Mouse (Mus musculus) hindbrain, embryonic 12.5 days (tissue): ENCODE results near the gene Cyp2c40. TPM values are rescaled to one million over a fixed set of nuclear protein-coding genes. Genes with fewer than 3 reads are reported as not detected.
"Not testable (repeated sequence)": the region's sequence is repeated elsewhere in the genome, so short reads cannot be mapped to it uniquely, and the experiment has no call there.

Experiments used
- ATAC-seq: fragments of 200-750 bp; cut with Nextera tagmentation; 2 replicates; pipeline ENCODE4 v1.8.0; 2017; ENCODE audit warnings: moderate TSS enrichment; ENCODE audit not compliant: low FRiP score
- H3K27ac ChIP-seq: fragments of 300-500 bp; sonication (generic); 2 replicates; pipeline ENCODE4 v1.5.1; 2016; ENCODE audit warnings: mild to moderate bottlenecking
- H3K27me3 ChIP-seq: fragments of 300-500 bp; sonication (generic); 2 replicates; pipeline ENCODE4 v1.6.1; 2016; ENCODE audit warnings: mild to moderate bottlenecking
- H3K36me3 ChIP-seq: fragments of 300-500 bp; sonication (generic); 2 replicates; pipeline ENCODE4 v1.6.1; 2016; ENCODE audit warnings: mild to moderate bottlenecking
- H3K4me1 ChIP-seq: fragments of 300-500 bp; sonication (generic); 2 replicates; pipeline ENCODE4 v1.6.1; 2016
- H3K4me2 ChIP-seq: fragments of 300-500 bp; sonication (generic); replicated peaks from 2 replicates; pipeline ENCODE4 v1.6.1; 2016; ENCODE audit warnings: mild to moderate bottlenecking
- H3K4me3 ChIP-seq: fragments of 300-500 bp; sonication (generic); 2 replicates; pipeline ENCODE4 v1.5.1; 2016; ENCODE audit warnings: mild to moderate bottlenecking
- H3K9ac ChIP-seq: fragments of 300-500 bp; sonication (generic); 2 replicates; pipeline ENCODE4 v1.6.1; 2016; ENCODE audit warnings: mild to moderate bottlenecking, moderate library complexity
- H3K9me3 ChIP-seq: fragments of 300-500 bp; sonication (generic); replicated peaks from 2 replicates; pipeline ENCODE4 v1.6.1; 2016; ENCODE audit warnings: mild to moderate bottlenecking
- WGBS: fragments of 180-500 bp; shearing (Covaris S2); methylation state at CpG from one replicate; pipeline ENCODE4 v1.1.7; 2016; 5-methylcytosine and 5-hydroxymethylcytosine counted together
- polyA plus RNA-seq: library from polyadenylated mRNA; unstranded; fragments of >200 nt; fragmentation: Nextera tagmentation; extraction: Ambion mirVana; gene quantifications from 2 replicates; pipeline ENCODE4 v1.2.1, GENCODE M21; 2016

The Cyp2c40 gene
- not detected in 2 replicates for polyA plus RNA-seq

DNA sequence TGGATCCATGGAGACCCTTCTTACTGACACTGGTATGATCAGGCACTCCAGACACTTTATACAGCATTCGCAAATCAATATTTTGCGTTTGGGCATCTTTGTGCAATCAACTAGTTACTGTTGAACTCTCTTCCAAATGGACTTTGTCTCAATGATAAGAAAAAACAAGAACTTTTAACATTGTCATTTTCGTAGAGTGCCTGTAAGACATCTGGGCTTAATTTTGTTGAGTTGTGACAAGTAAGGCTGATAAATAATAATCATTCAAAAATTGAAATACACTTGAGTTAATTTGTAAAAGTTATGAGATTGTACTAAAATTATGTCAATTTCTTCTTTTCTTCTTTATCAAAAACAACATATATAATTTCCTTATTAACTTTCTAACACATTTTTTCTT lies at the start of gene Cyp2c40:
Gene Cyp2c40 (minus strand): TSS at position 101 of the 400 bp plus-strand sequence.
- not testable (repeated sequence) for ATAC-seq, H3K27me3 ChIP-seq, H3K9ac ChIP-seq, H3K4me2 ChIP-seq, H3K36me3 ChIP-seq, H3K27ac ChIP-seq, H3K9me3 ChIP-seq, H3K4me3 ChIP-seq, H3K4me1 ChIP-seq
- WGBS: 90% methylated on average over 3 of the region's 3 CpGs

DNA sequence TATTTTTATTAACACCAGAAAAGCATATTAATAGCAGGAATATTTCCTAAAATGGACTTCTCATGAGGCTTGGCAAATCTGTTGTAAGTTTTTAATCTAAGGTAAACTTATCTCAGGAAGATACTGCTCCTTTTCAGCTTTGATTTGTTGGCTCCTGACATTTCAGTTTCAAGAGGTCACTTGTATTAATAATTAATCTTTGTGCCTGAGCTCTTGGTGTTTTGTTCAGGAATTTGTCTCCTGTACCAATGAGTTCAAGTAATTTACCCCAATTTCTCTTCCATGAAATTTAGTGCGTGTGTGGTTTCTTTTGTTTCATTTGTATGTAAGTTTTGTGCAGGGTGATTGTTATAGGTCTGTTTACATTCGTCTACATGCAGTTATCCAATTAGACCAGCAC lies 8.3 kb upstream of the Cyp2c40 start:
- H3K27me3 ChIP-seq, ATAC-seq, H3K4me3 ChIP-seq, H3K4me1 ChIP-seq, H3K4me2 ChIP-seq, H3K9me3 ChIP-seq, H3K9ac ChIP-seq, H3K27ac ChIP-seq, H3K36me3 ChIP-seq: not testable (repeated sequence)
- 83% methylated on average over 2 of the region's 2 CpGs for WGBS

DNA sequence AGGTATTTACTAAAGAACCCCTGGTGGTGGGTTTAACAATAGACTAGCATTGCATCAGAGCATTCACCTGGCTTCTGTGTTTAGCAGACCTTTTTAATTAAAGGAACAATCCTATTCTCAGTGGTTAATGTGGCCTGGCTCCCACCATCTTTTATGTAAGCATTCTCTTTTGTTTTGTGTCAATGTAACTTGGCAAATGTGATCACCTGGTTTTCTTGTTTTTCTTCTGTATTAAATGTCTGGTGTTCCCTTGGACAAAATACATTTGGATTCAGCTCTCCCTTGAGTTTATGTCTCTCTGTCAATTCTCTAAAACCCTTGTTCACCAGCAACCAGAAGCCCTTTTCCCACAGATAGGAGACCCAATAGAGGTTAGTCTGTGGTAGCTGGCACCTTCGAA lies 3.8 kb upstream of the Cyp2c40 start:
- not testable (repeated sequence) for ATAC-seq, H3K9ac ChIP-seq, H3K9me3 ChIP-seq, H3K27me3 ChIP-seq, H3K36me3 ChIP-seq, H3K4me3 ChIP-seq, H3K27ac ChIP-seq, H3K4me1 ChIP-seq, H3K4me2 ChIP-seq
- 81% methylated on average over 1 of the region's 1 CpGs for WGBS

DNA sequence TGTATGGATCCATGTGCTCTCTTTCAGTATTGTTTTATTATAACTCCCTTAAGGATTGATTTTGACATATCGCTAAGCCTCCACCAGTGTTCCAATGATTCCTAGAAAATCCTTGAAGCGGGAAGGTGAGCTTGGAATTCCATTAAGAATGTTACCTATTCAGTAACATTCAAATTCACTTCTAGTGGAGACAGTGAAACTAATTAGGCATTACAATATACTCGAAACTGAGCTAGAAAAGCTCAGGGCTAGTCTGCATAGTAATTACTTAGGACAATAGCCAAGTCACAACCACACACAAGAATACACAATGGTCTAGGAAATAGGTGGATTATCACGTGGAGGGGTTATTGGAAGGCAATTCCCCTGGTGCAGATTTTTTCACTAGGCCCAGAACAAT lies 3.4 kb upstream of the Cyp2c40 start:
- 65% methylated on average over 4 of the region's 4 CpGs for WGBS
- not testable (repeated sequence) for H3K36me3 ChIP-seq, H3K9me3 ChIP-seq, H3K27ac ChIP-seq, H3K4me2 ChIP-seq, H3K4me3 ChIP-seq, H3K9ac ChIP-seq, H3K4me1 ChIP-seq, H3K27me3 ChIP-seq, ATAC-seq

DNA sequence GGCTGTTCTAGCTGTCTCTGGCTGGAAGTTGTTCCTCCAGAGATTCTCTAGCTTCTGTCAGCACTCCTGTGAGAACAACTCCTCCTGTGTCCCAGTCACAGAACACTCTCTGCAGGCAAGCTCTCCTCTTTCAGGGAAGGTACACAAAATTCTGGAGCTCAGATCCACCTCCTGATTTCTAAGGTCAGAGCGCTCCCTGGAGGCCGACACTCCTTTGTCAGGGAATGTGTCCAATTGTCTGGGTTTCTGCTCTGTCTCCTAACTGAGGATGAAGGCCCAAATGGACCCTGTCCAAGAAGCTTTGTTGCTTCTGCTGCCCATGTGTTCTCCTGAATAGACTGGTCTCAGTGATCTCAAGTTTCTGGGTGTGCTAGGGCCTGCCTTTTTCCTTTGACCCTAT lies 27.2 kb downstream of the Cyp2c40 start:
- not testable (repeated sequence) for H3K27me3 ChIP-seq, H3K9ac ChIP-seq, H3K4me3 ChIP-seq, H3K27ac ChIP-seq, H3K4me1 ChIP-seq, H3K36me3 ChIP-seq, ATAC-seq, H3K4me2 ChIP-seq, H3K9me3 ChIP-seq
- WGBS: 78% methylated on average over 2 of the region's 2 CpGs

DNA sequence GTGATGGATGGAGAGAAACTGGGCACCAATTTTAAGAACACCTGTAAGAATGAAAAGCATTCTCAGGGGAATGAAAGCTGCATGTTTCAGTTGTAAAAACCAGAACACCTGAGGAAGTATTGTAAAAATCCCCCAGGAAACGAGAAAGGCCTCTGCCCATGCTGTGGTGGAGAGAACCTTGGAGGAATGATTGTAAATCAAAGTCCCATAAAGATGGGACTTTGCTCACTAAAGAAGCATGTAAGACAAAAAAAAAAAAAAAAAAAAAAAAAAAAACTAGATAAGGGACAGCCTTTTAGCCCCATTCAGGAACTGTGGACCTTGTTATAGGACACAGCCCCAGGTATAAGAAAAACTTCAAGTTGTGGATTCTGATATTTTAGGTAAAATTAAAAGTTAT lies 67.3 kb downstream of the Cyp2c40 start:
- H3K9ac ChIP-seq: no peak overlapping the region
- H3K27me3 ChIP-seq: no peaks in the 10 kb centered on the region
- no peak overlapping the region for H3K4me3 ChIP-seq
- H3K36me3 ChIP-seq: no peaks in the 10 kb centered on the region
- H3K9me3 ChIP-seq: no peaks in the 10 kb centered on the region
- no peak for ATAC-seq
- no peak overlapping the region for H3K27ac ChIP-seq
- no peaks in the 10 kb centered on the region for H3K4me1 ChIP-seq
- WGBS: 62% methylated on average over 1 of the region's 1 CpGs
- H3K4me2 ChIP-seq: no peak overlapping the region

DNA sequence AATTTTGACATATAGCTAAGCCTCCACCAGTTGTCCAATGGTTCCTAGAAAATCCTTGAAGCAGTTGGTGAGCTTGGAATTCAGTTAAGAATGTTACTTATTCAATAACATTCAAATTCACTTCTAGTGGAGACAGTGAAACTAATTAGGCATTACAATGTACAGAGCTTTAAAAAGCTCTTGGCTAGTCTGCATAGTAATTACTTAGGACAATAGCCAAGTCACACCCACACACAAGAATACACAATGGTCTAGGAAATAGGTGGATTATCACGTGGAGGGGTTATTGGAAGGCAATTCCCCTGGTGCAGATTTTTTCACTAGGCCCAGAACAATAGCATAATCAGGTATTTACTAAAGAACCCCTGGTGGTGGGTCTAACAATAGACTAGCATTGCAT lies 68.3 kb downstream of the Cyp2c40 start:
- H3K27me3 ChIP-seq, H3K9ac ChIP-seq, H3K9me3 ChIP-seq, H3K4me2 ChIP-seq, H3K4me1 ChIP-seq, H3K27ac ChIP-seq, H3K4me3 ChIP-seq, H3K36me3 ChIP-seq, ATAC-seq: not testable (repeated sequence)
- WGBS: 50% methylated on average over 1 of the region's 1 CpGs

DNA sequence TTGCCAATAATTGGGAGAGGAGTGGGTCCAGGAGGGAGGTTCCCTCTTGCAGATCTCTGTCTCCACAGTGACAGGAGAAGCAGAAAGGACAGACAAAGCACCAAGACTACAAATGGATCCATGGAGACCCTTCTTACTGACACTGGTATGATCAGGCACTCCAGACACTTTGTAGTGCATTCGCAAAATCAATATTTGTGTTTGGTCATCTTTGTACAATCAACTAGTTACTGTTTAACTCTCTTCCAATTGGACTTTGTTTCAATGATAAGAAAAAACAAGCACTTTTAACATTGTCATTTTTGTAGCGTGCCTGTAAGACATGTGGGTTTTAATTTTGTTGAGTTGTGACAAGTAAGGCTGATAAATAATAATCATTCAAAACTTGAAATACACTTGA lies 71.7 kb downstream of the Cyp2c40 start, which contains the start of gene Cyp2c68:
Gene Cyp2c68 (minus strand): TSS at position 135 of the 400 bp plus-strand sequence.
- H3K9ac ChIP-seq: no peak within 1 kb of the TSS
- no peaks in the 10 kb centered on the region for H3K9me3 ChIP-seq
- WGBS: 85% methylated on average over 2 of the region's 2 CpGs
- no peak within 1 kb of the TSS for H3K4me2 ChIP-seq
- no peak within 1 kb of the TSS for H3K27ac ChIP-seq
- H3K36me3 ChIP-seq: no peaks in the 10 kb centered on the region
- no peak for ATAC-seq
- H3K27me3 ChIP-seq: no peaks in the 10 kb centered on the region
- H3K4me1 ChIP-seq: no peaks in the 10 kb centered on the region
- H3K4me3 ChIP-seq: no peak within 1 kb of the TSS

Other genes with a start within 250 kb of the Cyp2c40 start
- gene Cyp2c67, start 163.8 kb downstream of the Cyp2c40 start, polyA plus RNA-seq: not detected in 2 replicates
- not detected in 2 replicates for gene Cyp2c68, start 71.8 kb downstream of the Cyp2c40 start, polyA plus RNA-seq
- gene Cyp2c69, start 74.0 kb upstream of the Cyp2c40 start, polyA plus RNA-seq: not detected in 2 replicates
- not detected in 2 replicates for gene Cyp2c37, start 179.6 kb upstream of the Cyp2c40 start, polyA plus RNA-seq